Mouse (Mus musculus) megakaryocyte, embryonic 14.5 days (primary cell): ENCODE results near the gene Cnksr3.

Source experiments
- FLI1 ChIP-seq: IDR thresholded peaks from 2 replicates; pipeline ENCODE4 v1.6.1; 2012; ENCODE audit warnings: low read length, inconsistent platforms, mixed read lengths
- GATA1 ChIP-seq: IDR thresholded peaks from 3 replicates; pipeline ENCODE4 v1.6.1; 2012; ENCODE audit warnings: mixed read lengths, low read length, inconsistent platforms, borderline replicate concordance

GRCm38 (mm10) chr10:7163031-7163430 is 49.0 kb downstream of the Cnksr3 start:
- TF ChIP-seq GATA1 (no peak), FLI1 (no peak)
